Mouse (Mus musculus): ENCODE results near the gene Plekhg1.

GRCm38 (mm10) chr10:3905747-3906146, 165.6 kb downstream of the Plekhg1 start:
- TF ChIP-seq CTCF (IDR thresholded peaks at IDR 0.05; ENCODE audit: borderline replicate concordance, control insufficient read depth, extremely low read depth, insufficient read depth, low read length, poor library complexity) = no peak
- no peak for TF ChIP-seq POLR2A (IDR thresholded peaks at IDR 0.05; ENCODE audit: control insufficient read depth, extremely low read depth, insufficient read depth, low read length, poor library complexity)

Data from thymus, adult 2 months (tissue).